Mouse (Mus musculus): ENCODE data around the gene Agbl1. TPM values are rescaled to one million over a fixed set of nuclear protein-coding genes. Genes with fewer than 3 reads are reported as not detected.
"Not testable (repeated sequence)": the region's sequence is repeated elsewhere in the genome, so short reads cannot be mapped to it uniquely, and the experiment has no call there.

Gene Agbl1
- total RNA-seq, 2 experiments from 2014 or later: 9.4 to 9.7 TPM

- intact Hi-C loops (cut with DNase I; ENCODE audit: low total_unique reads): no loop called here
Observed at GRCm38 (mm10) chr7:76547313-76547712, 317.6 kb downstream of the Agbl1 start.

GRCm38 (mm10) chr7:76551860-76552259 lies 322.2 kb downstream of the Agbl1 start:
- DNase-seq: no peak
- intact Hi-C loops (cut with DNase I; ENCODE audit: low total_unique reads): no loop called here

More at GRCm38 (mm10) chr7:76547313-76547712, 317.6 kb downstream of the Agbl1 start:
- DNase-seq: no peak

GRCm38 (mm10) chr7:76560564-76561258 lies 331.0 kb downstream of the Agbl1 start:
- intact Hi-C loops (cut with DNase I; ENCODE audit: low total_unique reads): no loop called here

GRCm38 (mm10) chr7:76562506-76562905 lies 332.8 kb downstream of the Agbl1 start:
- intact Hi-C loops (cut with DNase I; ENCODE audit: low total_unique reads): no loop called here
- DNase-seq: no peak

More at GRCm38 (mm10) chr7:76560564-76561258, 331.0 kb downstream of the Agbl1 start:
- no peak for DNase-seq

- DNase-seq: no peak
- intact Hi-C loops (cut with DNase I; ENCODE audit: low total_unique reads): no loop called here
Observed at GRCm38 (mm10) chr7:76594566-76595079, 364.9 kb downstream of the Agbl1 start.

- intact Hi-C loops (cut with DNase I; ENCODE audit: low total_unique reads): no loop called here
- DNase-seq: no peak
Observed at GRCm38 (mm10) chr7:76597812-76598211, 368.1 kb downstream of the Agbl1 start.

- intact Hi-C loops (cut with DNase I; ENCODE audit: low total_unique reads): no loop called here
- no peak for DNase-seq
Observed at GRCm38 (mm10) chr7:76600050-76600690, 370.5 kb downstream of the Agbl1 start.

- no peak for DNase-seq
- intact Hi-C loops (cut with DNase I; ENCODE audit: low total_unique reads): no loop called here
Observed at GRCm38 (mm10) chr7:76629528-76629927, 399.8 kb downstream of the Agbl1 start.

GRCm38 (mm10) chr7:76650984-76651383 lies 421.3 kb downstream of the Agbl1 start:
- intact Hi-C loops (cut with DNase I; ENCODE audit: low total_unique reads): no loop called here
- DNase-seq: no peak

- peak; percentile 39 for DNase-seq
- intact Hi-C loops (cut with DNase I; ENCODE audit: low total_unique reads): no loop called here
Observed at GRCm38 (mm10) chr7:76661072-76661471, 431.4 kb downstream of the Agbl1 start.

- intact Hi-C loops (cut with DNase I; ENCODE audit: low total_unique reads): no loop called here
- DNase-seq: no peak
Observed at GRCm38 (mm10) chr7:76674856-76675255, 445.2 kb downstream of the Agbl1 start.

- no peak for DNase-seq
- intact Hi-C loops (cut with DNase I; ENCODE audit: low total_unique reads): no loop called here
Observed at GRCm38 (mm10) chr7:76701224-76701623, 471.5 kb downstream of the Agbl1 start.

GRCm38 (mm10) chr7:76732220-76732619 lies 502.5 kb downstream of the Agbl1 start:
- intact Hi-C loops (cut with DNase I; ENCODE audit: low total_unique reads); DNase-seq: not testable (repeated sequence)

GRCm38 (mm10) chr7:76777237-76777855 lies 547.7 kb downstream of the Agbl1 start:
- no peak for DNase-seq
- intact Hi-C loops (cut with DNase I; ENCODE audit: low total_unique reads): no loop called here

GRCm38 (mm10) chr7:76780446-76780845 lies 550.8 kb downstream of the Agbl1 start:
- intact Hi-C loops (cut with DNase I; ENCODE audit: low total_unique reads): no loop called here
- no peak for DNase-seq

GRCm38 (mm10) chr7:76788561-76789306 lies 559.0 kb downstream of the Agbl1 start:
- intact Hi-C loops (cut with DNase I; ENCODE audit: low total_unique reads): no loop called here
- DNase-seq: peak; percentile 9

GRCm38 (mm10) chr7:76790041-76790440 lies 560.4 kb downstream of the Agbl1 start:
- DNase-seq: no peak
- intact Hi-C loops (cut with DNase I; ENCODE audit: low total_unique reads): no loop called here

GRCm38 (mm10) chr7:76791247-76791646 lies 561.6 kb downstream of the Agbl1 start:
- intact Hi-C loops (cut with DNase I; ENCODE audit: low total_unique reads): no loop called here
- DNase-seq: peak; percentile 16

GRCm38 (mm10) chr7:76810003-76810402 lies 580.3 kb downstream of the Agbl1 start:
- DNase-seq: no peak

GRCm38 (mm10) chr7:76820571-76820970 lies 590.9 kb downstream of the Agbl1 start:
- intact Hi-C loops (cut with DNase I; ENCODE audit: low total_unique reads): no loop called here
- DNase-seq: no peak

More at GRCm38 (mm10) chr7:76810003-76810402, 580.3 kb downstream of the Agbl1 start:
- intact Hi-C loops (cut with DNase I; ENCODE audit: low total_unique reads): no loop called here

All from gastrocnemius, postnatal 14 days (tissue).